Mouse (Mus musculus) limb, embryonic 12.5 days (tissue): ENCODE results near the gene Usp29. TPM values are rescaled to one million over a fixed set of nuclear protein-coding genes. Genes with fewer than 3 reads are reported as not detected.
"Not testable (repeated sequence)": the region's sequence is repeated elsewhere in the genome, so short reads cannot be mapped to it uniquely, and the experiment has no call there.

Experiments
- ATAC-seq: fragments of 200-750 bp; cut with Nextera tagmentation; 2 replicates; pipeline ENCODE4 v1.8.0; 2017; ENCODE audit warnings: low read depth, moderate TSS enrichment; ENCODE audit not compliant: insufficient number of reproducible peaks, insufficient read depth, low FRiP score, low TSS enrichment
- H3K27ac ChIP-seq: fragments of 300-500 bp; sonication (generic); 2 replicates; pipeline ENCODE4 v1.5.1; 2016; ENCODE audit warnings: mild to moderate bottlenecking, moderate library complexity
- H3K27me3 ChIP-seq: fragments of 300-500 bp; sonication (generic); 2 replicates; pipeline ENCODE4 v1.6.1; 2016; ENCODE audit warnings: mild to moderate bottlenecking, moderate library complexity
- H3K36me3 ChIP-seq: fragments of 300-500 bp; sonication (generic); 2 replicates; pipeline ENCODE4 v1.6.1; 2016; ENCODE audit warnings: mild to moderate bottlenecking, moderate library complexity
- H3K4me1 ChIP-seq: fragments of 300-500 bp; sonication (generic); replicated peaks from 2 replicates; pipeline ENCODE4 v1.6.1; 2016
- H3K4me2 ChIP-seq: fragments of 300-500 bp; sonication (generic); 2 replicates; pipeline ENCODE4 v1.6.1; 2016; ENCODE audit warnings: mild to moderate bottlenecking, moderate library complexity
- H3K4me3 ChIP-seq: fragments of 300-500 bp; sonication (generic); replicated peaks from 2 replicates; pipeline ENCODE4 v1.5.1; 2016; ENCODE audit warnings: mild to moderate bottlenecking
- H3K9ac ChIP-seq: fragments of 300-500 bp; sonication (generic); replicated peaks from 2 replicates; pipeline ENCODE4 v1.6.1; 2016; ENCODE audit warnings: mild to moderate bottlenecking, moderate library complexity
- H3K9me3 ChIP-seq: fragments of 300-500 bp; sonication (generic); 2 replicates; pipeline ENCODE4 v1.6.1; 2016; ENCODE audit warnings: mild to moderate bottlenecking, moderate library complexity
- whole genome bisulfite sequencing: fragments of 180-500 bp; shearing (Covaris S2); methylation state at CpG from one replicate; pipeline ENCODE4 v1.1.7; 2016; 5-methylcytosine and 5-hydroxymethylcytosine counted together
- polyA plus RNA-seq: library from polyadenylated mRNA; unstranded; fragments of >200 nt; fragmentation: Nextera tagmentation; extraction: Ambion mirVana; gene quantifications from 2 replicates; pipeline ENCODE4 v1.2.1, GENCODE M21; 2016

Usp29 gene
- polyA plus RNA-seq, 1 experiment from 2014 or later, result 15.8 TPM

DNA sequence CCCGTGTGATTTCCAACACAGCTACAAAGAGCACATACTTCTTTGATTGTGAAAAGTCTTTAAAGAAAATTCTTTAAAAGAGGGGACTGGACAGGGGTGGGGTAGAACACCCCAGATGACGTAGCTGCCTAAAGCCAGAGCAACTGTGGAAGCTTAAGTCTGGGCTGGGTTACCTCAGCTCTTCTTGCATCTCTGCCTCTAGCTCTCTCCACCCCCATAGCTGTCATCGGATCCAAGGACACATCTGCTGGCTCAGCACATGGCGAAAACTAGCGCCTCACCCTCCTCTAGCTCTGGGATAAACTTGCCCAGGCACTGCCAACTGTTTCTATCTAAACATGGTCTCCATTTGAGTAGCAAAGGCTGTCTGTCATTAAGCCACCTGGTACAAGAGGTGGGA, 34.9 kb downstream of the Usp29 start:
- Histone ChIP-seq H3K4me3 (no peak overlapping the region), H3K27ac (0 out of 2 replicates have a peak overlapping the region, but pooled peaks have one; percentile 35), H3K4me2 (no peak overlapping the region), H3K27me3 (no peaks in the 10 kb centered on the region), H3K9me3 (no peaks in the 10 kb centered on the region), H3K4me1 (peaks cover 18% of the 10 kb centered on the region), H3K9ac (no peak overlapping the region), H3K36me3 (peaks cover 26% of the 10 kb centered on the region)
- ATAC-seq, result peak; percentile 42
- 43% methylated on average over 5 of the region's 5 CpGs for WGBS

DNA sequence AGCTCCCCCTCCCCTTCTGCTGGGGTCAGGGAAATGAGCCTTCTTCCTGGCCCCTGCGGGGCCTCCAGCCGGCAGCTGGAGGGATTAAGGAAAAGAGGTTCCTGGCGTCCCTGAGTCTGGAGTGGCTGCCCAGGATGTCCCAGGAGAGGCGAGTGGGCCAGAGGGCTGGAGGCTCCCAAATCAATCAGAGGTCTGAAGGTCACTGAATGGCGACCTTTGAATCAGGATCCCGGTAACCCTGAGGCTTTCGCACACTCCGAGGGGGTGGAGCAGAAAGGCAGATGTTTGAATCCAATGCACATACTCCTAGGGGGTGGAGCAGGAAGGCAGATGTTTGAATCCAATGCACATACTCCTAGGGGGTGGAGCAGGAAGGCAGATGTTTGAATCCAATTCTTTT, 39.9 kb downstream of the Usp29 start:
- Histone ChIP-seq H3K4me1 (peaks cover 26% of the 10 kb centered on the region), H3K4me2 (peak overlapping the region; percentile 25; the same call in 1 of the 2 replicates), H3K4me3 (no peak overlapping the region), H3K36me3 (peaks cover 26% of the 10 kb centered on the region), H3K27me3 (no peaks in the 10 kb centered on the region), H3K27ac (peak overlapping the region; percentile 79), H3K9me3 (no peaks in the 10 kb centered on the region), H3K9ac (peak overlapping the region; percentile 9; the same call in 1 of the 2 replicates)
- under 1% methylated on average over 8 of the region's 8 CpGs for WGBS
- ATAC-seq, result peak; percentile 84

- not testable (repeated sequence) for H3K36me3 ChIP-seq, H3K27me3 ChIP-seq, H3K27ac ChIP-seq, H3K4me2 ChIP-seq, H3K4me3 ChIP-seq, H3K9ac ChIP-seq, H3K9me3 ChIP-seq, ATAC-seq
- WGBS, result 44% methylated on average over 11 of the region's 11 CpGs
- H3K4me1 ChIP-seq, result peaks cover 39% of the 10 kb centered on the region
Observed at GRCm38 (mm10) chr7:6773865-6774413, 43.6 kb downstream of the Usp29 start.

DNA sequence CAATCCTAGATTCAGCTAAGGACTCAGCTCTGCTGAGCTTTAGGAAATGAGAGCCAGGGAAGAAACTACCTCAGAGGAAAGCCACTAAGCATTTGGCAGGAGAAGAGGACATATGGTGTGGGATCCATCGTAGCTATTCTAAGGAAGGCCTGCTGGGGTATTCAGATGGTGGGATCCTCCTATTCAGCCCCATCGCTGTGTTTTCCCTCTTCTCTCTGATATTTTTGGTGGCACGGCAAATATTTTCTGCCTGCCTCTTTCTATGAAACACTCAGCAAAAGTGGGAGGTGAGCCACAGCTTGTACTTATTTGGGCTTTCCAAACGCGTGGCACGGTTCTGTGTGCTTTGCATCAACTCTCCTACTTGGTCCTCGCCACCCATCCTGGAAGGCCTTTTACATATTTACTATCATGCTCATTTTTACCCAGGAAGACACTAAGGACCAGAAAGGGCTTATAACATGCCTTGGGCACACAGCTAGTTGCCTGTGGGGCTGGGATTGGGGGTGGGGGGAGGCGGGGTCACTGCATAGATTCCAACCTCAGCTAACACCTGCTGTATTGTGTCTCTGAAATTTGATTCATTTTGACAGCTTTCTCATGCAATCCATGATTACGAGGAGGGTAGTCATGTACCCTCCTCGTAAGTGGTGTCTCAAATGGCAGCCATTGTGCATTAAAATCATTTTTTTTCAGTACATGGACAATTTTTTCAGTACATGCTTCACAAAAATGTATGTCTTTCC, 46.1 kb downstream of the Usp29 start:
- H3K4me1 ChIP-seq, result peaks cover 27% of the 10 kb centered on the region
- no peaks in the 10 kb centered on the region for H3K36me3 ChIP-seq
- no peaks in the 10 kb centered on the region for H3K9me3 ChIP-seq
- 80% methylated on average over 10 of the region's 10 CpGs for WGBS
- H3K4me2 ChIP-seq, result no peak overlapping the region
- H3K27me3 ChIP-seq, result no peaks in the 10 kb centered on the region
- no peak overlapping the region for H3K9ac ChIP-seq
- no peak for ATAC-seq
- peak overlapping the region; percentile 75 for H3K27ac ChIP-seq
- no peak overlapping the region for H3K4me3 ChIP-seq

GRCm38 (mm10) chr7:6777107-6777506, 46.7 kb downstream of the Usp29 start:
- H3K4me2 ChIP-seq, result no peak overlapping the region
- ATAC-seq, result no peak
- H3K36me3 ChIP-seq, result no peaks in the 10 kb centered on the region
- peak overlapping the region; percentile 75 for H3K27ac ChIP-seq
- H3K4me1 ChIP-seq, result peaks cover 33% of the 10 kb centered on the region
- H3K4me3 ChIP-seq, result no peak overlapping the region
- H3K27me3 ChIP-seq, result no peaks in the 10 kb centered on the region
- no peaks in the 10 kb centered on the region for H3K9me3 ChIP-seq
- WGBS, result 66% methylated on average over 2 of the region's 2 CpGs
- H3K9ac ChIP-seq, result no peak overlapping the region

- H3K27me3 ChIP-seq, result no peaks in the 10 kb centered on the region
- H3K27ac ChIP-seq, result peak overlapping the region; percentile 75
- H3K9ac ChIP-seq, result no peak overlapping the region
- 0 out of 2 replicates have a peak, but pooled peaks have one; percentile 13 for ATAC-seq
- peaks cover 38% of the 10 kb centered on the region for H3K4me1 ChIP-seq
- H3K36me3 ChIP-seq, result no peaks in the 10 kb centered on the region
- H3K4me2 ChIP-seq, result no peak overlapping the region
- 27% methylated on average over 4 of the region's 4 CpGs for WGBS
- H3K9me3 ChIP-seq, result no peaks in the 10 kb centered on the region
- no peak overlapping the region for H3K4me3 ChIP-seq
Observed at GRCm38 (mm10) chr7:6777689-6778088, 47.3 kb downstream of the Usp29 start.

GRCm38 (mm10) chr7:6779172-6779571, 48.8 kb downstream of the Usp29 start:
- 80% methylated on average over 5 of the region's 5 CpGs for WGBS
- peaks cover 51% of the 10 kb centered on the region for H3K4me1 ChIP-seq

GRCm38 (mm10) chr7:6781541-6781940, 51.2 kb downstream of the Usp29 start:
- H3K27ac ChIP-seq, result peak overlapping the region; percentile 97
- no peak overlapping the region for H3K4me2 ChIP-seq
- no peaks in the 10 kb centered on the region for H3K9me3 ChIP-seq
- H3K9ac ChIP-seq, result no peak overlapping the region
- no peaks in the 10 kb centered on the region for H3K36me3 ChIP-seq
- ATAC-seq, result peak; percentile 75
- H3K27me3 ChIP-seq, result no peaks in the 10 kb centered on the region
- WGBS, result 16% methylated on average over 11 of the region's 11 CpGs
- H3K4me1 ChIP-seq, result peaks cover 63% of the 10 kb centered on the region
- H3K4me3 ChIP-seq, result no peak overlapping the region

More at GRCm38 (mm10) chr7:6779172-6779571, 48.8 kb downstream of the Usp29 start:
- Histone ChIP-seq H3K27me3 (no peaks in the 10 kb centered on the region), H3K9me3 (no peaks in the 10 kb centered on the region), H3K27ac (no peak overlapping the region), H3K9ac (no peak overlapping the region), H3K4me3 (no peak overlapping the region), H3K36me3 (no peaks in the 10 kb centered on the region), H3K4me2 (no peak overlapping the region)
- no peak for ATAC-seq

- no peaks in the 10 kb centered on the region for H3K9me3 ChIP-seq
- H3K4me2 ChIP-seq, result peak overlapping the region; percentile 32
- H3K9ac ChIP-seq, result no peak overlapping the region
- 8% methylated on average over 8 of the region's 8 CpGs for WGBS
- peak; percentile 55; the same call in 1 of the 2 replicates for ATAC-seq
- no peaks in the 10 kb centered on the region for H3K36me3 ChIP-seq
- no peak overlapping the region for H3K4me3 ChIP-seq
- no peaks in the 10 kb centered on the region for H3K27me3 ChIP-seq
- H3K27ac ChIP-seq, result peak overlapping the region; percentile 88
- peaks cover 47% of the 10 kb centered on the region for H3K4me1 ChIP-seq
Observed at GRCm38 (mm10) chr7:6784340-6785073, 54.1 kb downstream of the Usp29 start.

DNA sequence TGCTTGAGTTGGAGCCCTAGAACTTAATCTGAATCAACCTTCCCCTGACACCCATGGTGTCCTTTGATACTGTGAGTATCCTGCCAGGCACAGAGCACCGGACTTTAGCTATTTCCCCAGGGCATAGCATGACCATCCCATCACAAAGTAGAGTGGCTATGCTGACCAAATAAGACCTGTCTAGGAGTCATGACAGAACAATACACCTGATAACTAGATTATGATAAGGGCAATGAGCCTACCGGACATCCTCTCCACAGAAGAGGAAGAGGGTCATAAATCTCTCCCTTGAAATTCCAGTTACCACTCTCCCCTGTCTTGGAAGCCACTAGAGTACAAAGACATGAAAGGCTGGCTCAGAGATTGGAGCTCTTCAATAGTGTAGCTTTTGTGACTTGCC, 56.6 kb downstream of the Usp29 start:
- Histone ChIP-seq H3K36me3 (no peaks in the 10 kb centered on the region), H3K4me1 (peaks cover 34% of the 10 kb centered on the region), H3K9ac (no peak overlapping the region), H3K4me2 (no peak overlapping the region), H3K4me3 (no peak overlapping the region), H3K27me3 (no peaks in the 10 kb centered on the region), H3K9me3 (no peaks in the 10 kb centered on the region), H3K27ac (no peak overlapping the region)
- 67% methylated on average over 2 of the region's 2 CpGs for WGBS
- ATAC-seq, result no peak

GRCm38 (mm10) chr7:6788101-6788500, 57.7 kb downstream of the Usp29 start:
- Histone ChIP-seq H3K4me3 (no peak overlapping the region), H3K27me3 (no peaks in the 10 kb centered on the region), H3K27ac (no peak overlapping the region), H3K4me2 (no peak overlapping the region), H3K4me1 (peaks cover 23% of the 10 kb centered on the region), H3K9me3 (peaks cover 7% of the 10 kb centered on the region), H3K9ac (no peak overlapping the region), H3K36me3 (no peaks in the 10 kb centered on the region)
- 49% methylated on average over 2 of the region's 2 CpGs for WGBS
- ATAC-seq, result no peak
